Mouse (Mus musculus): ENCODE data around the gene Akap7.

GRCm38 (mm10) chr10:25257466-25257865 lies 50.2 kb downstream of the Akap7 start:
- TF ChIP-seq POLR2A (IDR thresholded peaks at IDR 0.05; ENCODE audit: low read depth, low read length) (no peak), CTCF (IDR thresholded peaks at IDR 0.05; ENCODE audit: extremely low read depth, insufficient read depth, insufficient read length, insufficient replicate concordance) (no peak)
